Mouse (Mus musculus) limb, embryonic 10.5 days (tissue): ENCODE results near the gene Gpatch8. TPM values are rescaled to one million over a fixed set of nuclear protein-coding genes. Genes with fewer than 3 reads are reported as not detected.

Experiments used
- DNase-seq: peaks from one replicate; pipeline ENCODE4 v3.0.0-alpha.2; 2017; ENCODE audit warnings: low spot score
- H3K27ac ChIP-seq: fragments of 300-500 bp; sonication (generic); 2 replicates; pipeline ENCODE4 v1.5.1; 2016; ENCODE audit warnings: mild to moderate bottlenecking
- H3K27me3 ChIP-seq: fragments of 300-500 bp; sonication (generic); 2 replicates; pipeline ENCODE4 v1.6.1; 2016; ENCODE audit warnings: low read depth, mild to moderate bottlenecking; ENCODE audit not compliant: poor library complexity, severe bottlenecking
- H3K36me3 ChIP-seq: fragments of 300-500 bp; sonication (generic); 2 replicates; pipeline ENCODE4 v1.6.1; 2016; ENCODE audit warnings: mild to moderate bottlenecking, moderate library complexity
- H3K4me1 ChIP-seq: fragments of 300-500 bp; sonication (generic); 2 replicates; pipeline ENCODE4 v1.6.1; 2016
- H3K4me3 ChIP-seq: fragments of 300-500 bp; sonication (generic); 2 replicates; pipeline ENCODE4 v1.5.1; 2016; ENCODE audit warnings: mild to moderate bottlenecking, moderate library complexity
- H3K9me3 ChIP-seq: fragments of 300-500 bp; sonication (generic); replicated peaks from 2 replicates; pipeline ENCODE4 v1.6.1; 2016; ENCODE audit warnings: mild to moderate bottlenecking
- WGBS: fragments of 180-500 bp; shearing (Covaris S2); methylation state at CpG from one replicate; pipeline ENCODE4 v1.1.7; 2016; 5-methylcytosine and 5-hydroxymethylcytosine counted together
- polyA plus RNA-seq: library from polyadenylated mRNA; unstranded; fragments of >200 nt; fragmentation: Nextera tagmentation; extraction: Ambion mirVana; gene quantifications from 2 replicates; pipeline ENCODE4 v1.2.1, GENCODE M21; 2016

The Gpatch8 gene
- polyA plus RNA-seq, 1 experiment from 2014 or later = 77.1 TPM

- 91% methylated on average over 8 of the region's 8 CpGs for WGBS
- H3K27me3 ChIP-seq = peaks cover 37% of the 10 kb centered on the region
- H3K4me3 ChIP-seq = no peak overlapping the region
- H3K36me3 ChIP-seq = peaks cover 89% of the 10 kb centered on the region
- H3K27ac ChIP-seq = no peak overlapping the region
- H3K4me1 ChIP-seq = peaks cover 39% of the 10 kb centered on the region
- no peak for DNase-seq
- no peaks in the 10 kb centered on the region for H3K9me3 ChIP-seq
Measured at GRCm38 (mm10) chr11:102440255-102440654, 115.9 kb downstream of the Gpatch8 start.

DNA sequence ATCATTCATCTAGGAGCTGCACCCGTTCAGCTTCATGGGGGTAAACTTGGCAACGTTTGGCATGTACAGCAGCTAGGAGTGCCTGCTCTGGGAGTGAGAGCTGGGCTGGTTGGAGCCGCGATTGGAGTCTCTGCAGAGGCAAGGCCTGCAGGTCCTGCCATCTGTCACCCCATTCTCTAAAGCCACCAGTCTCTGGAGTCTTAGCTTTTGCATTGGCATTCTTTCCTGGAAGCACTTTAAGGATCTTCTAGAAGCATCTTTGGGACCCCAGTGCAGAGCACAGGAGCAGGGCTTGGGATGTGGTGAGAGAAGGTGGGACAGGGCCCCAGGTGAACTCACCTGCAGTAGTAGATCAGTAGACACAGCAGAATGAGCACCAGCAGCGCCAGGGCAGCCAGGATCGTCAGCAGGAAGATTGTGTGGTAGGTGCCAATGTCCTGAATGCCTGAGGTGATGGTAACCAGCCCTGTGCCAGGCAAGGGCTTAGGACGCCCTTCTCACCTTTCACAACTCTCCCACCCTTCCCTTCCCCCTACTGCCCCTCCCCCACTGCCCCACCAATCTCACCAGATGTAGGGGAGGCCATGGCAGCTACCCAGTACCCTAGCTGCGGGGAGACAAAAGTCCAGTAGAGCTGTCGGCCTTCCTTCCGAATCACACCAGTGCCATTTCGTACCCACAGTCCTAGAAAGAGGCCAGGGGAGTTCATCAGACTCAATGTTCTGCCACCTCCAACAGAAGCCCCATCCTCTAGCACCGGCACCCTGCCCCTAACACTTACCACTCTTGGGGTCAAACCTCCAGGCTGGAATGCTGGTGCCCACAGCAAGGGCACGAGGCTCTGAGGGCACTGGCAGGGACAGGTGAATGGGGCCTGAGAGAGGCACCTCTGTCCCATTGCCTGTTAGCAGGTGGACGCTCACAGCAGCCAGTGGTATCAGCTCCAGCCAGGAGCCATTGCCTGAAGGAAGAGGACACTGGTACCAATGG, 116.8 kb downstream of the Gpatch8 start:
- peaks cover 98% of the 10 kb centered on the region for H3K36me3 ChIP-seq
- H3K27me3 ChIP-seq = peaks cover 31% of the 10 kb centered on the region
- 75% methylated on average over 14 of the region's 14 CpGs for WGBS
- no peak overlapping the region for H3K27ac ChIP-seq
- H3K4me3 ChIP-seq = no peak overlapping the region
- peaks cover 33% of the 10 kb centered on the region for H3K4me1 ChIP-seq
- no peak for DNase-seq
- H3K9me3 ChIP-seq = no peaks in the 10 kb centered on the region

GRCm38 (mm10) chr11:102438212-102439092, 117.7 kb downstream of the Gpatch8 start:
- Histone ChIP-seq H3K4me3 (peak overlapping the region; percentile 47), H3K4me1 (peaks cover 29% of the 10 kb centered on the region), H3K36me3 (peaks cover 99% of the 10 kb centered on the region), H3K27me3 (peaks cover 26% of the 10 kb centered on the region), H3K27ac (peak overlapping the region; percentile 67), H3K9me3 (no peaks in the 10 kb centered on the region)
- DNase-seq = peak; percentile 97
- 6% methylated on average over 77 of the region's 77 CpGs for WGBS

DNA sequence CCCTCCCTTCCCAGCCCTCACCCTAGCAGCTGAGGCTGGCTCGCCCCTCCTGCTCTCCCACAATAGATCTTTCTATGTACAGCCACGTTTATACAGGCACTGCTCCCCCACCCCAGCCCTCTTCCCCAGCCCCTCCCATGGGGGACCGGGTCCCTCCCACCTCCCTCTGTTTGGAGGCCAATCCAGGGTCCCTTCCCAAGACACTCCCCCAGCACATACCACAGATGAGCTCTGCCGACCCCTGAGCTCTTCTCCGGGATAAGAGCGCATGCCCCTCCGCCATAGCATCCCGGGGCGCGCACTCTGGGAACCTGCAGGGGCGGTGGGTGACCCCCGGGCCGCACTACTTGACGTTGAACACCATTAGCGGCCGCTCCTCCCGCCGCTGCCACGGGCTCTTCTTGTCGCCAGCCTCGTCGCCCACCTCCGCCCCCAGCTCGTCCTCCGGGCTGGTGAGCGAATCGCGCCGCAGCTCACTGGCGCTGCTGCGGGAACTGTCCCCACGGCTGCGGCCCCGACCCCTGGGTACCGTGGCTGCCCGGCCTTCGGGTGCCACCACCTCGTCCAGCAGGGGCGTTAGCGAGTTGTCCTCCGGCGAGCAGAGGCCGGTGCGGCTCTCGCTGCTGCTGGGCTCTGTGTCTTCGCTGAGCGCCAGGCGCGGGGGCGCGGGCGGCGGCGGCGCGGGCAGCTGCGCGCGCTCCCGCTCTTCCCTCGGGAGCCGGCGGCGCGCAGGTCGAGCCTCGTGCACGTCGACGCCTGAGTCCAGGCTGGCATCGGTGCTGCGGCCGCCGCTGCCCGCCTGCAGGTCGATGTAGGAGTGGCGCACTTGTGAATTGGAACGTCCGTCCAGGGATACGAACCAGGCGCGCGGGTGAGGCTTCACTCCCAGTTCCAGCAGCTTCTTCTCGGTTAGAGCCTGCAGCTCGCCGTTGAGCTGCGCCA, 118.8 kb downstream of the Gpatch8 start:
- H3K27me3 ChIP-seq = peaks cover 26% of the 10 kb centered on the region
- 2% methylated on average over 87 of the region's 87 CpGs for WGBS
- peaks cover 35% of the 10 kb centered on the region for H3K4me1 ChIP-seq
- H3K27ac ChIP-seq = peak overlapping the region; percentile 27
- peak overlapping the region; percentile 47 for H3K4me3 ChIP-seq
- DNase-seq = peak; percentile 82
- no peaks in the 10 kb centered on the region for H3K9me3 ChIP-seq
- H3K36me3 ChIP-seq = peaks cover 95% of the 10 kb centered on the region

- 90% methylated on average over 10 of the region's 10 CpGs for WGBS
- H3K4me1 ChIP-seq = peaks cover 42% of the 10 kb centered on the region
- no peak for DNase-seq
Measured at GRCm38 (mm10) chr11:102436471-102436790, 119.8 kb downstream of the Gpatch8 start.

GRCm38 (mm10) chr11:102435754-102436470, 120.3 kb downstream of the Gpatch8 start:
- Histone ChIP-seq H3K9me3 (no peaks in the 10 kb centered on the region), H3K4me3 (0 out of 2 replicates have a peak overlapping the region, but pooled peaks have one; percentile 12), H3K27ac (no peak overlapping the region), H3K36me3 (peaks cover 80% of the 10 kb centered on the region), H3K27me3 (peaks cover 26% of the 10 kb centered on the region), H3K4me1 (peaks cover 47% of the 10 kb centered on the region)
- no peak for DNase-seq
- WGBS = 92% methylated on average over 18 of the region's 18 CpGs

More at GRCm38 (mm10) chr11:102436471-102436790, 119.8 kb downstream of the Gpatch8 start:
- H3K4me3 ChIP-seq = no peak overlapping the region
- H3K9me3 ChIP-seq = no peaks in the 10 kb centered on the region
- peaks cover 85% of the 10 kb centered on the region for H3K36me3 ChIP-seq
- no peak overlapping the region for H3K27ac ChIP-seq
- H3K27me3 ChIP-seq = peaks cover 26% of the 10 kb centered on the region

GRCm38 (mm10) chr11:102434816-102435705, 121.1 kb downstream of the Gpatch8 start:
- Histone ChIP-seq H3K9me3 (no peaks in the 10 kb centered on the region), H3K27ac (no peak overlapping the region), H3K4me1 (peaks cover 53% of the 10 kb centered on the region), H3K36me3 (peaks cover 71% of the 10 kb centered on the region), H3K27me3 (peaks cover 24% of the 10 kb centered on the region), H3K4me3 (no peak overlapping the region)
- 93% methylated on average over 11 of the region's 11 CpGs for WGBS
- no peak for DNase-seq

- H3K36me3 ChIP-seq = peaks cover 65% of the 10 kb centered on the region
Measured at GRCm38 (mm10) chr11:102434406-102434805, 121.8 kb downstream of the Gpatch8 start.

GRCm38 (mm10) chr11:102433866-102434265, 122.3 kb downstream of the Gpatch8 start:
- H3K27ac ChIP-seq = no peak overlapping the region
- peaks cover 59% of the 10 kb centered on the region for H3K36me3 ChIP-seq
- H3K27me3 ChIP-seq = peaks cover 12% of the 10 kb centered on the region
- DNase-seq = no peak
- peaks cover 56% of the 10 kb centered on the region for H3K4me1 ChIP-seq
- H3K9me3 ChIP-seq = no peaks in the 10 kb centered on the region
- WGBS = 94% methylated on average over 7 of the region's 7 CpGs
- H3K4me3 ChIP-seq = no peak overlapping the region

More at GRCm38 (mm10) chr11:102434406-102434805, 121.8 kb downstream of the Gpatch8 start:
- Histone ChIP-seq H3K9me3 (no peaks in the 10 kb centered on the region), H3K27ac (no peak overlapping the region), H3K4me1 (peaks cover 56% of the 10 kb centered on the region), H3K27me3 (peaks cover 17% of the 10 kb centered on the region), H3K4me3 (no peak overlapping the region)
- WGBS = 14% methylated on average over 7 of the region's 7 CpGs
- peak; percentile 91 for DNase-seq

GRCm38 (mm10) chr11:102432896-102433295, 123.3 kb downstream of the Gpatch8 start:
- WGBS = 88% methylated on average over 6 of the region's 6 CpGs
- H3K4me3 ChIP-seq = no peak overlapping the region
- H3K36me3 ChIP-seq = peaks cover 50% of the 10 kb centered on the region
- no peaks in the 10 kb centered on the region for H3K9me3 ChIP-seq
- no peak overlapping the region for H3K27ac ChIP-seq
- H3K27me3 ChIP-seq = peaks cover 2% of the 10 kb centered on the region; the same call in 1 of the 2 replicates
- H3K4me1 ChIP-seq = peaks cover 49% of the 10 kb centered on the region
- DNase-seq = no peak
